Mouse (Mus musculus) embryonic facial prominence, embryonic 11.5 days (tissue): ENCODE results near the gene Gpr107. TPM values are rescaled to one million over a fixed set of nuclear protein-coding genes. Genes with fewer than 3 reads are reported as not detected.

Experiments used
- ATAC-seq: fragments of 200-750 bp; cut with Nextera tagmentation; replicated peaks from 2 replicates; pipeline ENCODE4 v1.8.0; 2017; ENCODE audit warnings: low read depth; ENCODE audit not compliant: insufficient number of reproducible peaks, low FRiP score, low TSS enrichment
- DNase-seq: peaks from one replicate; pipeline ENCODE4 v3.0.0-alpha.2; 2015; ENCODE audit warnings: low spot score
- H3K27ac ChIP-seq: fragments of 300-500 bp; sonication (generic); replicated peaks from 2 replicates; pipeline ENCODE4 v1.5.1; 2014; ENCODE audit warnings: mild to moderate bottlenecking, low read depth, low read length, control low read depth
- H3K27me3 ChIP-seq: fragments of 300-500 bp; sonication (generic); 2 replicates; pipeline ENCODE4 v1.6.1; 2014; ENCODE audit warnings: mild to moderate bottlenecking, low read length, moderate library complexity, mixed read lengths; ENCODE audit not compliant: control insufficient read depth, insufficient read depth
- H3K36me3 ChIP-seq: fragments of 300-500 bp; sonication (generic); replicated peaks from 2 replicates; pipeline ENCODE4 v1.6.1; 2014; ENCODE audit warnings: low read depth, mild to moderate bottlenecking, low read length, moderate library complexity, mixed read lengths; ENCODE audit not compliant: control insufficient read depth, insufficient read depth
- H3K4me1 ChIP-seq: fragments of 300-500 bp; sonication (generic); 2 replicates; pipeline ENCODE4 v1.6.1; 2014; ENCODE audit warnings: low read length, mixed read lengths; ENCODE audit not compliant: control insufficient read depth, insufficient read depth
- H3K4me2 ChIP-seq: fragments of 300-500 bp; sonication (generic); 2 replicates; pipeline ENCODE4 v1.6.1; 2014; ENCODE audit warnings: low read depth, mild to moderate bottlenecking, control low read depth, low read length, moderate library complexity
- H3K4me3 ChIP-seq: fragments of 300-500 bp; sonication (generic); 2 replicates; pipeline ENCODE4 v1.5.1; 2014; ENCODE audit warnings: low read depth, low read length, control low read depth
- H3K9ac ChIP-seq: fragments of 300-500 bp; sonication (generic); replicated peaks from 2 replicates; pipeline ENCODE4 v1.6.1; 2014; ENCODE audit warnings: mild to moderate bottlenecking, control low read depth, low read length
- H3K9me3 ChIP-seq: fragments of 300-500 bp; sonication (generic); replicated peaks from 2 replicates; pipeline ENCODE4 v1.6.1; 2016; ENCODE audit warnings: mild to moderate bottlenecking, low read length, inconsistent platforms, mixed read lengths; ENCODE audit not compliant: control insufficient read depth
- WGBS: fragments of 180-500 bp; shearing (Covaris S2); extraction: QIAGEN DNeasy Blood & Tissue Kit; methylation state at CpG from one replicate; pipeline ENCODE4 v1.1.7; 2014; 5-methylcytosine and 5-hydroxymethylcytosine counted together
- polyA plus RNA-seq: library from polyadenylated mRNA; unstranded; fragments of >200 nt; fragmentation: Nextera tagmentation; extraction: Ambion mirVana; gene quantifications from 2 replicates; pipeline ENCODE4 v1.2.1, GENCODE M21; 2014

Gene Gpr107
- polyA plus RNA-seq, 1 experiment from 2014 or later: 23.1 TPM

DNA sequence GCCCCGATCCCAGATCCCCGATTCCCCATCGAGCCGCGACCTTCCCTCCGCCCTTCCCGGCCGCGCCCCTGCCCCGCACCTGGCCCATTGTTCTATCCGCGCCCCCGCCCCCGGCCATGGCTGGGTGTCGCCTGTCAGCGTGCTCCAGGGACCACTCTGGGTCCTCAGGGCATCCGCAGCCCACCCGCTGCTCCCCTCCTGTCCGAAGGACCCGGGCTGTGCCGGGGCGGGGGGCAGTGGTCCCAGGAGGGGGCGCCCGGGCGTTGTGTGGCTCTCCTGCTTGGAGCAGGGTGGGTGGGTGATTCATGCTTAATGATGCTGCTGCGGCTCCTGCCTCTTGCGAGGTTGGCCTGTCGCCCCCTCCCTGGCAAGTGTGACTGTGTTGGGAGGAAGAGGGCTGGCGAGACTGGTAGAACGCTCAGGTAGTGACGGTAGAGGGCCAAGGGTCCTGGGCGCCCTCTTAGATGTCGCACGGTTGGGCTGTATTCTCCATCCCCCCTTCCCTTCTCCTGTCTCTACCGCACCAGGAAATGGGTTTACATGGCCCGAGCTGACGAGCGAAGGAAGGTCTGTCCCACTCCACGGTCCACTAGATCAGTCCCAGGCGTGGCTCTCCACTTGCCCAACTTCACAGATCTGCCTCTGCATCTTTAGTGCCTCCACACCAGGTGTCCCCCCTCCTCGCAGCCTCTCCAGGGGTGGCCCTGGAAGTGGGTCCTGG, 94.3 kb downstream of the Gpr107 start:
- peak; percentile 11; the same call in 1 of the 2 replicates for ATAC-seq
- H3K4me3 ChIP-seq: peak overlapping the region; percentile 90
- WGBS: under 1% methylated on average over 38 of the region's 41 CpGs
- no peaks in the 10 kb centered on the region for H3K9me3 ChIP-seq
- peak overlapping the region; percentile 78 for H3K27ac ChIP-seq
- peaks cover 2% of the 10 kb centered on the region; the same call in 1 of the 2 replicates for H3K4me1 ChIP-seq
- H3K27me3 ChIP-seq: no peaks in the 10 kb centered on the region
- H3K36me3 ChIP-seq: no peaks in the 10 kb centered on the region
- peak overlapping the region; percentile 96 for H3K9ac ChIP-seq
- H3K4me2 ChIP-seq: peak overlapping the region; percentile 90
- DNase-seq: peak; percentile 55

DNA sequence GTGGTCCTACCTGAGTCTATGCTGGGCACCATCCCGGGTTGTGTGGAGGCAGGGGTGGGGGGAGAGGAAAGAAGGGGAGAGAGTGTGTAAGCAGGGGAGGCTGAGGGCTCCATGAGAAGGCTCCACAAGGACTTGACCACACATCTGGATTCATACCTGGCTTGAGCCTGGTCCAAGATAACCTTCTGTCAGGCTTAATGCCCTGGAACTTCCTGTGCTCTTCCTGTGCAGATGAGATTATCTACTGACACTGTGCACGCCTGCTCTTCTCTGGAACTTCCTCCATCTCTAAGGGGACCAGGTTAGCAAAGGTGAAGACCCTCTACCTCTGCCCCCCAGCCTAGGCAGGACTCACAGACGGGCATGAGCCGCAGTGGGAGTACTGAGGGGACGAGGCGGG, 96.7 kb downstream of the Gpr107 start:
- no peaks in the 10 kb centered on the region for H3K27me3 ChIP-seq
- ATAC-seq: no peak
- no peak overlapping the region for H3K4me2 ChIP-seq
- no peaks in the 10 kb centered on the region for H3K9me3 ChIP-seq
- H3K4me1 ChIP-seq: peaks cover 2% of the 10 kb centered on the region; the same call in 1 of the 2 replicates
- 87% methylated on average over 6 of the region's 6 CpGs for WGBS
- DNase-seq: no peak
- H3K36me3 ChIP-seq: no peaks in the 10 kb centered on the region; the same call in 1 of the 2 replicates
- H3K9ac ChIP-seq: no peak overlapping the region
- no peak overlapping the region for H3K27ac ChIP-seq
- H3K4me3 ChIP-seq: no peak overlapping the region

DNA sequence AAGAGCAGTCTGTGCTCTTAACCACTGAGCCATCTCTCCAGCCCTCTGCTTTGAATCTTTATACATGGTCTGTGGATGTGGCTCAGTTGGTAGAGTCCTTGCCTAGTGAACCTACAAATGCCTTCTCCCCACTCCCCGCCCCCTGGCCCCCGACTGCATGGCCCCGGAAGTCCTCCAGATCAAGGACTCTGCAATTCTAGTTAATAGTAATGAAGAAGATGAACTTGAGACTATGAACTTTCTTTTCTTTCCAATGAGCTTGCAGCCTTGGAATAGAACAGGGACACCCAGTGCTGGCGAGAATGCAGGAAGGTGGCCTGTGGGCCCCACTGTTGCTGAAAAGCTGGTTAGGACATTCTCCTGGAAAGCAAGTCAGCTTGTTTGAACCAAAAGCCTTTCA, 100.1 kb downstream of the Gpr107 start:
- Histone ChIP-seq H3K9ac (no peak overlapping the region), H3K36me3 (no peaks in the 10 kb centered on the region; the same call in 1 of the 2 replicates), H3K27me3 (no peaks in the 10 kb centered on the region), H3K4me2 (no peak overlapping the region), H3K4me1 (peaks cover 13% of the 10 kb centered on the region), H3K27ac (no peak overlapping the region), H3K4me3 (no peak overlapping the region), H3K9me3 (no peaks in the 10 kb centered on the region)
- no peak for DNase-seq
- no peak for ATAC-seq
- WGBS: 91% methylated on average over 4 of the region's 4 CpGs

DNA sequence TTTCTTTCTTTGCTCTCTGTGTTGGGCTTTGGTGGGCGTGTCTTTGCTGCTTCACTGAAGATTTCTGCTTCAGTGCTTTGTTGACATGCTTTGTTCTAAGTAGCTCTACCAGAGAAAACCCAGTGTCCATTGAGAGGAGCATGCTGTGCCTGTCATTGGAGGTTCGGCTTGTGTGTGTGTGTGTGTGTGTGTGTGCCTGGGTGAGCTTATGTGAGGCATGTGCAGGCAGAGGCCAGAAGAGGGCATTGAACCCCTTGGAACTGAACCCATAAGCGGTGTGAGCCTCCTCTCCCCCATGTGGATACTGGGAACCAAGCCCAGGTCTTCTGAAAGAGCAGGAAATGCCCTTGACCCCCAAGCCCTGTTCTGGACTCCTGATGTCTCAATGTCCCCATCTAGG, 101.3 kb downstream of the Gpr107 start:
- ATAC-seq (no peak), DNase-seq (no peak)
- H3K9me3 ChIP-seq: no peaks in the 10 kb centered on the region
- no peak overlapping the region for H3K4me3 ChIP-seq
- no peak overlapping the region for H3K4me2 ChIP-seq
- no peaks in the 10 kb centered on the region; the same call in 1 of the 2 replicates for H3K36me3 ChIP-seq
- H3K9ac ChIP-seq: no peak overlapping the region
- no peaks in the 10 kb centered on the region for H3K27me3 ChIP-seq
- no peak overlapping the region for H3K27ac ChIP-seq
- WGBS: 78% methylated on average over 3 of the region's 3 CpGs
- peaks cover 12% of the 10 kb centered on the region for H3K4me1 ChIP-seq

DNA sequence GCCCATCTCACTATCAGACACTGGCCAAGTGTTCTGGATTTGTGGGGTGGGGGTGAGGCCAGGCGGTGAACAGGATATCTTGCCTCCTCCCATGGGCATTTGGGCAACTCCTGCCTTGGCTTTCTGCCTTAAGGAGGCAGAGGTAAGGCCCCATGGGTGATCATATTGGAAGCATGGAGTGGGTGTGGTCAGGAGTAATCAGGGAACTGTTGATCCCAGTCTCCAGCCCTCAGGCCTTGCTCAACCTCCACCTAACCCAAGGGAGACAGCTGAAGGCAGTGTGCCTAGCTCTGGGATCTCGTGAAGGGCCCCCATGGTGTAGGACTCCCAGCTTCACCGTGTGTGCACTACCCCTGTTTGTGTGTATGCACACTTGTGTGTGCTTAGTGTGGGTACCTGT, 102.7 kb downstream of the Gpr107 start:
- no peak for ATAC-seq
- no peak overlapping the region for H3K9ac ChIP-seq
- H3K4me3 ChIP-seq: no peak overlapping the region
- DNase-seq: no peak
- H3K4me2 ChIP-seq: no peak overlapping the region
- no peaks in the 10 kb centered on the region for H3K9me3 ChIP-seq
- no peaks in the 10 kb centered on the region; the same call in 1 of the 2 replicates for H3K36me3 ChIP-seq
- no peak overlapping the region for H3K27ac ChIP-seq
- WGBS: 85% methylated on average over 3 of the region's 3 CpGs
- peaks cover 16% of the 10 kb centered on the region for H3K4me1 ChIP-seq
- H3K27me3 ChIP-seq: no peaks in the 10 kb centered on the region

DNA sequence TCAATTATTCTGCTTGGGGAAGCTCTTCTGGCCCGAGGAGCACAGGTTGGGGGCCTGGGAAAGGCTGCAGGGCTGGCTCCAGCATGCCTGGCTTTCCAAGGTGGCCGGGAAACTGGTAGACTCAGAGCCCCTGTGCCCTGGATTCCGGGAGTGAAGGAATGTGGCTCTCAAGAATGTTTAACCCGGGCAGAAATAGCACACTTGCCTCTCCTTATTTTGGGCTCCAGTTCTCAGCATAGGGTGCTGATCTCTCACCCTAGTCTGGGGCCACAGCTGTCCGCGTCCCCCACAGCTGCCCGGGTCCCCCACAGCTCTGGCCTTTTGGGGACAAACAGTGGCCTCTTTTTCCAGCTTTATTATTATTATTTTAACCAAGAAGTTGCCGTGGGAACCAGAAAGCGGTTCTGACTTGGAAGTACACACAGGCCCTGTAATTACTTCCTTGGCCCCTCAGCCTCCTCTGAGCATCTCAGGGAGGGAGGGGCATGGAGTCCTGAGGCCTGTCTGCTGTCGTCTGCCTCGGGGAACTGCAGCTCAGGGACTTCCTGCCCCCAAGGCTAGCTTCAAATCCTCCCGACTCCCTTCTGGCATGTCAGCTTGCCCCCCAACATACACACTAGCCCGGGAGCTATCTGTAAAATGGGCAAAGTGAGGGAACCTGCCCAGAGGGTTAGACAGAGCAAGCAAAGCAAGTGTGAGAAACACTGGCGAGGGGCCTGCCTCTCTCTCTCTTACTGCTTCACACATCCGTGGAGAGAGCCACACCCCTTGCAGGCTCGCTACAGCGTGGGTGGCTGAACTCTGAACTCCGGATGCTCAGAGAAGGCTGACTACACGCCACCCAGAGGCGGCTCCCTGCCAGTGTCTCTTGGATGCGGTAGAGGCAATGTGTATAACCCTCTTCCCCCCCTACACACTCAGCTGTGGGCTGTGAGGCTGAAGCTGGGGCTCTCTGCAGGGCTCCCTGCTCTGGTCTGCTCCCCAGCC, 104.1 kb downstream of the Gpr107 start:
- Histone ChIP-seq H3K4me3 (no peak overlapping the region), H3K4me1 (peaks cover 16% of the 10 kb centered on the region), H3K36me3 (no peaks in the 10 kb centered on the region; the same call in 1 of the 2 replicates), H3K27ac (0 out of 2 replicates have a peak overlapping the region, but pooled peaks have one; percentile 32), H3K9ac (0 out of 2 replicates have a peak overlapping the region, but pooled peaks have one; percentile 6), H3K27me3 (no peaks in the 10 kb centered on the region), H3K4me2 (no peak overlapping the region; the same call in 1 of the 2 replicates), H3K9me3 (no peaks in the 10 kb centered on the region)
- ATAC-seq (no peak), DNase-seq (peak; percentile 66)
- WGBS: 14% methylated on average over 21 of the region's 21 CpGs

DNA sequence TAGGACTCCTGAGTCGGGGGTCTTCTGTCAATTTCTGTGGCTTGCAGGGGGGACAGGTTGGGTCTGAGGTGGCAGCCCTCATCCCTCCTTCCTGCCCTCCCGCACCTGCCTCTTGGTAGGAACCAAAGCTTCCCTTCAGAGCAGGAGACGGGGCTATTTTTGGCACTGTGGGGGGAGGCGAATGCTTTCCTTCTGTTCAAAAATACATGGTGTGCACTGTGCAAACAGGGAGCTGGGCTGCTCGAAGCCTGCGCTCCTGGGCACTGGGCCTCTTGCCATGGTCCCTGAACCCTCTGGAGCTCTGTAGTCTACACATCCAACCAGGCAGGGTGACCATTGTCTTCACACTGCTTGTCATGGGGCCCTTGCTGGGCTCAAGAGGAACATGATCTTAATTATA, 105.0 kb downstream of the Gpr107 start:
- no peak overlapping the region for H3K27ac ChIP-seq
- H3K9me3 ChIP-seq: no peaks in the 10 kb centered on the region
- WGBS: 65% methylated on average over 6 of the region's 6 CpGs
- peaks cover 16% of the 10 kb centered on the region for H3K4me1 ChIP-seq
- H3K36me3 ChIP-seq: no peaks in the 10 kb centered on the region; the same call in 1 of the 2 replicates
- no peaks in the 10 kb centered on the region for H3K27me3 ChIP-seq
- no peak for DNase-seq
- H3K4me2 ChIP-seq: no peak overlapping the region
- H3K4me3 ChIP-seq: no peak overlapping the region
- no peak for ATAC-seq
- H3K9ac ChIP-seq: 0 out of 2 replicates have a peak overlapping the region, but pooled peaks have one; percentile 4
